Mouse (Mus musculus) adipocyte (in vitro differentiated cells): ENCODE measurements around the gene Fxyd4.

Experiments used
- DNase-seq: peaks from one replicate; pipeline ENCODE4 v3.0.0-alpha.2; 2016; ENCODE audit warnings: low spot score

Gene Fxyd4

GRCm38 (mm10) chr6:117891369-117892160 lies 45.9 kb downstream of the Fxyd4 start:
- DNase-seq = no peak

- no peak for DNase-seq
These were observed 47.2 kb downstream of the Fxyd4 start for GRCm38 (mm10) chr6:117890257-117890656.

GRCm38 (mm10) chr6:117888642-117889096 lies 48.8 kb downstream of the Fxyd4 start:
- no peak for DNase-seq

- no peak for DNase-seq
These were observed 49.5 kb downstream of the Fxyd4 start for GRCm38 (mm10) chr6:117888032-117888431.

- no peak for DNase-seq
These were observed 51.5 kb downstream of the Fxyd4 start for GRCm38 (mm10) chr6:117885943-117886342.
